Mouse (Mus musculus) forebrain, embryonic 12.5 days (tissue): ENCODE measurements around the gene Esp38. TPM values are rescaled to one million over a fixed set of nuclear protein-coding genes. Genes with fewer than 3 reads are reported as not detected.
"Not testable (repeated sequence)": the region's sequence is repeated elsewhere in the genome, so short reads cannot be mapped to it uniquely, and the experiment has no call there.

ENCODE experiments used
- ATAC-seq: fragments of 200-750 bp; cut with Nextera tagmentation; 2 replicates; pipeline ENCODE4 v1.8.0; 2017; ENCODE audit warnings: moderate TSS enrichment; ENCODE audit not compliant: low FRiP score
- H3K27ac ChIP-seq: fragments of 300-500 bp; sonication (generic); 2 replicates; pipeline ENCODE4 v1.5.1; 2016; ENCODE audit warnings: mild to moderate bottlenecking
- H3K27me3 ChIP-seq: fragments of 300-500 bp; sonication (generic); 2 replicates; pipeline ENCODE4 v1.6.1; 2016; ENCODE audit warnings: mild to moderate bottlenecking
- H3K36me3 ChIP-seq: fragments of 300-500 bp; sonication (generic); replicated peaks from 2 replicates; pipeline ENCODE4 v1.6.1; 2016; ENCODE audit warnings: mild to moderate bottlenecking
- H3K4me1 ChIP-seq: fragments of 300-500 bp; sonication (generic); 2 replicates; pipeline ENCODE4 v1.6.1; 2016
- H3K4me2 ChIP-seq: fragments of 300-500 bp; sonication (generic); 2 replicates; pipeline ENCODE4 v1.6.1; 2016; ENCODE audit warnings: mild to moderate bottlenecking, moderate library complexity
- H3K4me3 ChIP-seq: fragments of 300-500 bp; sonication (generic); replicated peaks from 2 replicates; pipeline ENCODE4 v1.5.1; 2016; ENCODE audit warnings: mild to moderate bottlenecking
- H3K9ac ChIP-seq: fragments of 300-500 bp; sonication (generic); 2 replicates; pipeline ENCODE4 v1.6.1; 2016; ENCODE audit warnings: mild to moderate bottlenecking
- H3K9me3 ChIP-seq: fragments of 300-500 bp; sonication (generic); 2 replicates; pipeline ENCODE4 v1.6.1; 2016
- WGBS: fragments of 180-500 bp; shearing (Covaris S2); methylation state at CpG from one replicate; pipeline ENCODE4 v1.1.7; 2016; 5-methylcytosine and 5-hydroxymethylcytosine counted together
- polyA plus RNA-seq: library from polyadenylated mRNA; unstranded; fragments of >200 nt; fragmentation: Nextera tagmentation; extraction: Ambion mirVana; gene quantifications from 2 replicates; pipeline ENCODE4 v1.2.1, GENCODE M21; 2016

The Esp38 gene
- not detected in 2 replicates for polyA plus RNA-seq

- Histone ChIP-seq H3K36me3 (no peaks in the 10 kb centered on the region), H3K9me3 (no peaks in the 10 kb centered on the region), H3K27ac (no peak within 1 kb of the TSS), H3K4me3 (no peak within 1 kb of the TSS), H3K27me3 (no peaks in the 10 kb centered on the region), H3K4me1 (no peaks in the 10 kb centered on the region), H3K9ac (no peak within 1 kb of the TSS), H3K4me2 (no peak within 1 kb of the TSS)
- WGBS, result 76% methylated on average over 3 of the region's 3 CpGs
- no peak for ATAC-seq
These were observed at the start of gene Esp38 for GRCm38 (mm10) chr17:39950220-39950619. TSS of gene Esp38 (plus strand) at chr17:39950520.

DNA sequence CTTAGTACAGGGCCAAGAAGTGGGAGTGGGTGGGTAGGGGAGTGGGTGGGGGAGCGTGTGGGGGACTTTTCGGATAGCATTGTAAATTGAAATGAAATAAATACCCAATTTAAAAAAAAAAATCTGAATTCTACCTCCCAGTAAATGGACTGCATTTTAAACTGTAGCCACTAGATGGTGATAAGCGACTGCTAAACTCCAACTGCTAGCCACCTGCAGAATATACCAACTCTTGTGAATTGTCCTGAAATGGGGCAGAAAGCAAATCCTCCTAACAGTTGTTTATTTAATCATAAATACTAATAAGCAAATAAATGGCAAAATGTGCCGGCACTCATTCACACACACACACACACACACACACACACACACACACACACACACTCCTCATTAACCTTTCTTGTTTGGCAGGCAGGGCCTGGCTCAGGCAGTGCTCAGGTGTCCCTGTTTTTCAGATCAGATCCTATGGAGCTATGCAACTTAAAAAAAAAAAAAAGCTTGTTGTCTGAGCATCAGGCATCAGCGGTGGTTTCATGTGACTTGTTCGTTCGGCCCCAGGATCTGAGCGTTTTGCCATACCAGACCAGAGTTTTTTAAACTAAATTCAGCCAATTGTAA is 47.3 kb upstream of the Esp38 start:
- ATAC-seq, result peak; percentile 30; the same call in 1 of the 2 replicates

More for the DNA sequence above, 47.3 kb upstream of the Esp38 start:
- H3K4me3 ChIP-seq, H3K9me3 ChIP-seq, H3K4me1 ChIP-seq, H3K9ac ChIP-seq, H3K27ac ChIP-seq, H3K36me3 ChIP-seq, H3K4me2 ChIP-seq, H3K27me3 ChIP-seq: not testable (repeated sequence)
- 55% methylated on average over 8 of the region's 8 CpGs for WGBS

Other genes starting within 250 kb of the Esp38 start
- not detected in 2 replicates for gene AC192777.2, start 144.9 kb downstream of the Esp38 start, polyA plus RNA-seq